Mouse (Mus musculus) heart, embryonic 11.5 days (tissue): Measurements from ENCODE around the gene Spata2l. TPM values are rescaled to one million over a fixed set of nuclear protein-coding genes. Genes with fewer than 3 reads are reported as not detected.
A peak's percentile ranks its signal among the peaks of the same experiment; 100 is the strongest.

Source experiments
- ATAC-seq: fragments of 200-750 bp; cut with Nextera tagmentation; replicated peaks from 2 replicates; pipeline ENCODE4 v1.8.0; 2017; ENCODE audit warnings: moderate library complexity; ENCODE audit not compliant: insufficient number of reproducible peaks, low FRiP score, low TSS enrichment
- H3K27ac ChIP-seq: fragments of 300-500 bp; sonication (generic); 2 replicates; pipeline ENCODE4 v1.5.1; 2014; ENCODE audit warnings: mild to moderate bottlenecking, low read depth, low read length
- H3K27me3 ChIP-seq: fragments of 300-500 bp; sonication (generic); 2 replicates; pipeline ENCODE4 v1.6.1; 2014; ENCODE audit warnings: mild to moderate bottlenecking, low read length, mixed read lengths; ENCODE audit not compliant: control insufficient read depth, insufficient read depth
- H3K36me3 ChIP-seq: fragments of 300-500 bp; sonication (generic); 2 replicates; pipeline ENCODE4 v1.6.1; 2014; ENCODE audit warnings: mild to moderate bottlenecking, low read length, moderate library complexity, mixed read lengths; ENCODE audit not compliant: control insufficient read depth, insufficient read depth
- H3K4me1 ChIP-seq: fragments of 300-500 bp; sonication (generic); 2 replicates; pipeline ENCODE4 v1.6.1; 2014; ENCODE audit warnings: low read length; ENCODE audit not compliant: control insufficient read depth, insufficient read depth
- H3K4me2 ChIP-seq: fragments of 300-500 bp; sonication (generic); 2 replicates; pipeline ENCODE4 v1.6.1; 2014; ENCODE audit warnings: mild to moderate bottlenecking, moderate library complexity
- H3K4me3 ChIP-seq: fragments of 300-500 bp; sonication (generic); 2 replicates; pipeline ENCODE4 v1.5.1; 2014; ENCODE audit warnings: low read depth, low read length
- H3K9ac ChIP-seq: fragments of 300-500 bp; sonication (generic); 2 replicates; pipeline ENCODE4 v1.6.1; 2014; ENCODE audit warnings: mild to moderate bottlenecking, low read depth, low read length, moderate library complexity
- H3K9me3 ChIP-seq: fragments of 300-500 bp; sonication (generic); replicated peaks from 2 replicates; pipeline ENCODE4 v1.6.1; 2016; ENCODE audit warnings: low read length; ENCODE audit not compliant: control insufficient read depth
- WGBS: fragments of 180-500 bp; shearing (Covaris S2); extraction: QIAGEN DNeasy Blood & Tissue Kit; methylation state at CpG from one replicate; pipeline ENCODE4 v1.1.7; 2014; ENCODE audit not compliant: insufficient replicate concordance; 5-methylcytosine and 5-hydroxymethylcytosine counted together
- polyA plus RNA-seq: library from polyadenylated mRNA; unstranded; fragments of >200 nt; fragmentation: Nextera tagmentation; extraction: Ambion mirVana; gene quantifications from 2 replicates; pipeline ENCODE4 v1.2.1, GENCODE M21; 2014

Gene Spata2l
- polyA plus RNA-seq, 1 experiment from 2014 or later = 1.6 TPM

- H3K4me3 ChIP-seq = no peak overlapping the region
- no peaks in the 10 kb centered on the region for H3K9me3 ChIP-seq
- no peak for ATAC-seq
- H3K27ac ChIP-seq = no peak overlapping the region
- H3K4me2 ChIP-seq = no peak overlapping the region
- H3K36me3 ChIP-seq = 0 out of 2 replicates have a peak, but pooled peaks cover 3% of the 10 kb centered on the region
- H3K27me3 ChIP-seq = peaks cover 7% of the 10 kb centered on the region
- H3K4me1 ChIP-seq = peaks cover 8% of the 10 kb centered on the region
- H3K9ac ChIP-seq = no peak overlapping the region
- 95% methylated on average over 1 of the region's 1 CpGs for WGBS
Observed at GRCm38 (mm10) chr8:123228416-123228815, 7.6 kb downstream of the Spata2l start.

GRCm38 (mm10) chr8:123224278-123225266, 11.5 kb downstream of the Spata2l start, which contains the start of gene Cdk10:
Gene Cdk10 (plus strand): TSS chr8:123224842.
- ATAC-seq = peak; percentile 83
- no peaks in the 10 kb centered on the region for H3K27me3 ChIP-seq
- H3K36me3 ChIP-seq = 0 out of 2 replicates have a peak, but pooled peaks cover 3% of the 10 kb centered on the region
- peak within 1 kb of the TSS; percentile 90 for H3K9ac ChIP-seq
- H3K4me2 ChIP-seq = peak within 1 kb of the TSS; percentile 98
- H3K4me1 ChIP-seq = peaks cover 8% of the 10 kb centered on the region
- WGBS = 3% methylated on average over 59 of the region's 59 CpGs
- H3K4me3 ChIP-seq = peak within 1 kb of the TSS; percentile 84
- no peaks in the 10 kb centered on the region for H3K9me3 ChIP-seq
- H3K27ac ChIP-seq = peak within 1 kb of the TSS; percentile 73

- Histone ChIP-seq H3K4me3 (no peak overlapping the region), H3K4me1 (peaks cover 8% of the 10 kb centered on the region), H3K4me2 (no peak overlapping the region), H3K36me3 (no peaks in the 10 kb centered on the region), H3K27me3 (no peaks in the 10 kb centered on the region), H3K27ac (no peak overlapping the region), H3K9me3 (no peaks in the 10 kb centered on the region), H3K9ac (no peak overlapping the region)
- WGBS = 79% methylated on average over 1 of the region's 1 CpGs
- no peak for ATAC-seq
Observed at GRCm38 (mm10) chr8:123220917-123221316, 15.1 kb downstream of the Spata2l start.

GRCm38 (mm10) chr8:123215430-123215829, 20.6 kb downstream of the Spata2l start:
- Histone ChIP-seq H3K27ac (no peak overlapping the region), H3K27me3 (no peaks in the 10 kb centered on the region)
- ATAC-seq = no peak

GRCm38 (mm10) chr8:123213118-123213772, 22.8 kb downstream of the Spata2l start:
- peaks cover 2% of the 10 kb centered on the region; the same call in 1 of the 2 replicates for H3K36me3 ChIP-seq
- peak overlapping the region; percentile 81 for H3K4me2 ChIP-seq
- H3K4me3 ChIP-seq = peak overlapping the region; percentile 95
- peaks cover 21% of the 10 kb centered on the region for H3K4me1 ChIP-seq
- WGBS = 17% methylated on average over 22 of the region's 22 CpGs
- ATAC-seq = no peak
- peak overlapping the region; percentile 96 for H3K9ac ChIP-seq
- H3K27ac ChIP-seq = peak overlapping the region; percentile 42
- H3K9me3 ChIP-seq = no peaks in the 10 kb centered on the region
- H3K27me3 ChIP-seq = no peaks in the 10 kb centered on the region

More at GRCm38 (mm10) chr8:123215430-123215829, 20.6 kb downstream of the Spata2l start:
- H3K4me2 ChIP-seq = peak overlapping the region; percentile 6; the same call in 1 of the 2 replicates
- WGBS = 40% methylated on average over 3 of the region's 3 CpGs
- no peak overlapping the region for H3K9ac ChIP-seq
- 0 out of 2 replicates have a peak, but pooled peaks cover 2% of the 10 kb centered on the region for H3K36me3 ChIP-seq
- no peak overlapping the region for H3K4me3 ChIP-seq
- H3K4me1 ChIP-seq = peaks cover 21% of the 10 kb centered on the region
- H3K9me3 ChIP-seq = no peaks in the 10 kb centered on the region

- WGBS = under 1% methylated on average over 76 of the region's 76 CpGs
- peaks cover 21% of the 10 kb centered on the region for H3K4me1 ChIP-seq
- peak within 1 kb of the TSS; percentile 95 for H3K4me3 ChIP-seq
- H3K9ac ChIP-seq = peak within 1 kb of the TSS; percentile 96
- peaks cover 6% of the 10 kb centered on the region for H3K36me3 ChIP-seq
- no peaks in the 10 kb centered on the region for H3K27me3 ChIP-seq
- no peaks in the 10 kb centered on the region for H3K9me3 ChIP-seq
- peak; percentile 91 for ATAC-seq
- peak within 1 kb of the TSS; percentile 81 for H3K4me2 ChIP-seq
- H3K27ac ChIP-seq = peak within 1 kb of the TSS; percentile 42
Observed at GRCm38 (mm10) chr8:123212321-123213117, 23.5 kb downstream of the Spata2l start, which contains the start of the genes Chmp1a and Spata33. Gene Chmp1a (minus strand): TSS chr8:123212763. Gene Spata33 (plus strand): TSS chr8:123212832.

GRCm38 (mm10) chr8:123211876-123212275, 24.2 kb downstream of the Spata2l start:
- peak overlapping the region; percentile 81 for H3K4me2 ChIP-seq
- no peak overlapping the region for H3K27ac ChIP-seq
- no peak for ATAC-seq

GRCm38 (mm10) chr8:123203571-123203970, 32.5 kb downstream of the Spata2l start:
- Histone ChIP-seq H3K4me2 (no peak overlapping the region), H3K9ac (no peak overlapping the region), H3K9me3 (no peaks in the 10 kb centered on the region), H3K4me3 (no peak overlapping the region), H3K27me3 (peaks cover 3% of the 10 kb centered on the region; the same call in 1 of the 2 replicates), H3K36me3 (peaks cover 13% of the 10 kb centered on the region), H3K4me1 (no peaks in the 10 kb centered on the region), H3K27ac (no peak overlapping the region)
- no peak for ATAC-seq
- 88% methylated on average over 3 of the region's 3 CpGs for WGBS

More at GRCm38 (mm10) chr8:123211876-123212275, 24.2 kb downstream of the Spata2l start:
- Histone ChIP-seq H3K27me3 (no peaks in the 10 kb centered on the region), H3K4me3 (peak overlapping the region; percentile 95), H3K9ac (peak overlapping the region; percentile 96), H3K4me1 (peaks cover 21% of the 10 kb centered on the region), H3K9me3 (no peaks in the 10 kb centered on the region), H3K36me3 (peaks cover 12% of the 10 kb centered on the region)
- WGBS = 44% methylated on average over 10 of the region's 10 CpGs
